Mouse (Mus musculus) hindbrain, embryonic 12.5 days (tissue): ENCODE measurements around the gene Cdc5l. TPM values are rescaled to one million over a fixed set of nuclear protein-coding genes. Genes with fewer than 3 reads are reported as not detected.
A peak's percentile ranks its signal among the peaks of the same experiment; 100 is the strongest.

ENCODE experiments used
- ATAC-seq: fragments of 200-750 bp; cut with Nextera tagmentation; 2 replicates; pipeline ENCODE4 v1.8.0; 2017; ENCODE audit warnings: moderate TSS enrichment; ENCODE audit not compliant: low FRiP score
- H3K27ac ChIP-seq: fragments of 300-500 bp; sonication (generic); 2 replicates; pipeline ENCODE4 v1.5.1; 2016; ENCODE audit warnings: mild to moderate bottlenecking
- H3K27me3 ChIP-seq: fragments of 300-500 bp; sonication (generic); 2 replicates; pipeline ENCODE4 v1.6.1; 2016; ENCODE audit warnings: mild to moderate bottlenecking
- H3K36me3 ChIP-seq: fragments of 300-500 bp; sonication (generic); 2 replicates; pipeline ENCODE4 v1.6.1; 2016; ENCODE audit warnings: mild to moderate bottlenecking
- H3K4me1 ChIP-seq: fragments of 300-500 bp; sonication (generic); 2 replicates; pipeline ENCODE4 v1.6.1; 2016
- H3K4me2 ChIP-seq: fragments of 300-500 bp; sonication (generic); replicated peaks from 2 replicates; pipeline ENCODE4 v1.6.1; 2016; ENCODE audit warnings: mild to moderate bottlenecking
- H3K4me3 ChIP-seq: fragments of 300-500 bp; sonication (generic); 2 replicates; pipeline ENCODE4 v1.5.1; 2016; ENCODE audit warnings: mild to moderate bottlenecking
- H3K9ac ChIP-seq: fragments of 300-500 bp; sonication (generic); 2 replicates; pipeline ENCODE4 v1.6.1; 2016; ENCODE audit warnings: mild to moderate bottlenecking, moderate library complexity
- H3K9me3 ChIP-seq: fragments of 300-500 bp; sonication (generic); replicated peaks from 2 replicates; pipeline ENCODE4 v1.6.1; 2016; ENCODE audit warnings: mild to moderate bottlenecking
- WGBS: fragments of 180-500 bp; shearing (Covaris S2); methylation state at CpG from one replicate; pipeline ENCODE4 v1.1.7; 2016; 5-methylcytosine and 5-hydroxymethylcytosine counted together
- polyA plus RNA-seq: library from polyadenylated mRNA; unstranded; fragments of >200 nt; fragmentation: Nextera tagmentation; extraction: Ambion mirVana; gene quantifications from 2 replicates; pipeline ENCODE4 v1.2.1, GENCODE M21; 2016

The Cdc5l gene
- polyA plus RNA-seq, 1 experiment from 2014 or later: 75.2 TPM

GRCm38 (mm10) chr17:45394612-45395011 lies 38.9 kb downstream of the Cdc5l start:
- Histone ChIP-seq H3K27ac (no peak overlapping the region), H3K4me3 (no peak overlapping the region), H3K4me2 (no peak overlapping the region), H3K27me3 (no peaks in the 10 kb centered on the region), H3K9ac (no peak overlapping the region), H3K9me3 (no peaks in the 10 kb centered on the region), H3K4me1 (no peaks in the 10 kb centered on the region), H3K36me3 (peaks cover 38% of the 10 kb centered on the region)
- WGBS: 79% methylated on average over 9 of the region's 9 CpGs
- no peak for ATAC-seq

DNA sequence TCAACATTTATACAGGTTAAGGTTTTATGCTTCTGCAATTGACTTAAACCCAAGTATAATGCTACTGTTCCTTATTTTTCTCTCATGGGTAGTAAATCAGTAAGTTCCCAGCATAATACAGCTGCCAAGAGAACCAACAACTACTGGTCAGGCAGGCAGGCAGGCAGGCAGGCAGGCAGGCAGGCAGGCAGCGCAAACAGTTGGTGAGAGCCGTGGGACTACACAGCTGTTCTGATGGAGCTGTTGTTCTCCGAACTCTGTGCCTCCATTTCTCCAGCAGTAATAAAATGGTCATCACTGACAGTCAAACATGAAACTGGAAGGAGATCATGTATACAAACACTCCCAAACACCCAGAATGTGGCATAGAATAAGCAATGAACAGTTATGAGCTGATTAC lies 39.8 kb downstream of the Cdc5l start:
- H3K4me2 ChIP-seq: no peak overlapping the region
- WGBS: 91% methylated on average over 3 of the region's 3 CpGs
- H3K36me3 ChIP-seq: peaks cover 43% of the 10 kb centered on the region
- H3K4me1 ChIP-seq: no peaks in the 10 kb centered on the region
- no peaks in the 10 kb centered on the region for H3K9me3 ChIP-seq
- H3K4me3 ChIP-seq: no peak overlapping the region
- H3K27ac ChIP-seq: no peak overlapping the region
- H3K9ac ChIP-seq: no peak overlapping the region
- no peaks in the 10 kb centered on the region for H3K27me3 ChIP-seq
- ATAC-seq: no peak

DNA sequence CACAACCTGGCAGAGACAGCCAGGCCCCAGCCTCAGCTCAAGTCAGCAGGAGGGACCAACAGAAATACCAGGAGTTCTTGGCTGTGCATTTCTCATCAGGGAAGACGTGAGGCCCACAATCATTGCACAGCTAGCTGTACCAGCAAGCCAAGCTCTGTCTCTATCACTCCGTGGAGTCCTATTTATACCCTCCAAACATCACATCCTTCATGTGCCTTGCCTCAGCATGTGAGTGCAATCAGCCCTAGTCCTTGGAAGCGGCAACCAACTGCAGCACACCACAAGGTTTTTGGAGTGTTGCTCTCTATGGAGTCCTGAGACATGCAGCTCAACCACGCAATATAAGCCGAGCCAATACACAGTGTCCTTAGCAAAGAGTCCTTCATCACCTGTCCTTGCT lies 43.6 kb downstream of the Cdc5l start:
- H3K4me2 ChIP-seq: no peak overlapping the region
- no peaks in the 10 kb centered on the region for H3K27me3 ChIP-seq
- H3K4me3 ChIP-seq: no peak overlapping the region
- no peak overlapping the region for H3K27ac ChIP-seq
- no peak for ATAC-seq
- H3K9ac ChIP-seq: no peak overlapping the region
- 96% methylated on average over 5 of the region's 5 CpGs for WGBS
- no peaks in the 10 kb centered on the region for H3K9me3 ChIP-seq
- no peaks in the 10 kb centered on the region for H3K4me1 ChIP-seq
- H3K36me3 ChIP-seq: peaks cover 64% of the 10 kb centered on the region

GRCm38 (mm10) chr17:45386986-45387385 lies 46.6 kb downstream of the Cdc5l start:
- peaks cover 51% of the 10 kb centered on the region for H3K36me3 ChIP-seq
- H3K9ac ChIP-seq: no peak overlapping the region
- H3K4me1 ChIP-seq: no peaks in the 10 kb centered on the region
- H3K4me2 ChIP-seq: no peak overlapping the region
- H3K27ac ChIP-seq: no peak overlapping the region
- no peak overlapping the region for H3K4me3 ChIP-seq
- no peaks in the 10 kb centered on the region for H3K27me3 ChIP-seq
- WGBS: 88% methylated on average over 7 of the region's 7 CpGs
- ATAC-seq: no peak
- H3K9me3 ChIP-seq: no peaks in the 10 kb centered on the region

- ATAC-seq: no peak
- H3K27ac ChIP-seq: no peak overlapping the region
- no peak overlapping the region for H3K4me3 ChIP-seq
- H3K9me3 ChIP-seq: no peaks in the 10 kb centered on the region
- H3K4me2 ChIP-seq: no peak overlapping the region
- no peak overlapping the region for H3K9ac ChIP-seq
- 83% methylated on average over 3 of the region's 3 CpGs for WGBS
- H3K4me1 ChIP-seq: no peaks in the 10 kb centered on the region
- no peaks in the 10 kb centered on the region for H3K27me3 ChIP-seq
- peaks cover 21% of the 10 kb centered on the region for H3K36me3 ChIP-seq
These were observed 50.2 kb downstream of the Cdc5l start for GRCm38 (mm10) chr17:45383305-45383704.

DNA sequence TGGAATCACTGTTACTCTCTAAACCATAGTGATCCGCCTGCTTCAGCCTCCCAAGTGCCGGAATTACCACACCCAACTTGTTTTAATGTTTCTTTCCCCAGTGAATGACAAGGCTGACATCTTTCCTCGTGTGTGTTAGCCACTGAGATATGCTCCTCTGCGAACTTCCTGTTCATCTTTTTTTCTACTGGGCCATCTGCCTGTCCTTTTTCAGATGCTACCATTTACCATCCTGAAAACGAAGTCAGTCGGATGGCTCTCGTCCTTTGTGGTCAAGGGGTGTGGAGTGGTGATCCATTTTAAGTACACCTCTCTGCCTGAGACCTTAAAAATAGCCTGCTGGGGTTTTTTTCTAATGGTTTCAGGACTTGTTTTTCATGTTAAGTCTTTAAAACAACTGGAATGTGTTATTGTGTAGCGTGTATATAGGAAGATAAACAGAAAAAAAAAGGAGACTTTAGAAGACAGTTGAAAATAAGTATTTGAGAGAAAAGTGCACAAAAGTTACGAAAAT lies 54.2 kb downstream of the Cdc5l start:
- H3K27me3 ChIP-seq: no peaks in the 10 kb centered on the region
- H3K4me1 ChIP-seq: no peaks in the 10 kb centered on the region
- H3K9me3 ChIP-seq: no peaks in the 10 kb centered on the region
- ATAC-seq: no peak
- no peak overlapping the region for H3K27ac ChIP-seq
- H3K36me3 ChIP-seq: peaks cover 4% of the 10 kb centered on the region
- no peak overlapping the region for H3K9ac ChIP-seq
- no peak overlapping the region for H3K4me3 ChIP-seq
- WGBS: 91% methylated on average over 9 of the region's 9 CpGs
- H3K4me2 ChIP-seq: no peak overlapping the region

DNA sequence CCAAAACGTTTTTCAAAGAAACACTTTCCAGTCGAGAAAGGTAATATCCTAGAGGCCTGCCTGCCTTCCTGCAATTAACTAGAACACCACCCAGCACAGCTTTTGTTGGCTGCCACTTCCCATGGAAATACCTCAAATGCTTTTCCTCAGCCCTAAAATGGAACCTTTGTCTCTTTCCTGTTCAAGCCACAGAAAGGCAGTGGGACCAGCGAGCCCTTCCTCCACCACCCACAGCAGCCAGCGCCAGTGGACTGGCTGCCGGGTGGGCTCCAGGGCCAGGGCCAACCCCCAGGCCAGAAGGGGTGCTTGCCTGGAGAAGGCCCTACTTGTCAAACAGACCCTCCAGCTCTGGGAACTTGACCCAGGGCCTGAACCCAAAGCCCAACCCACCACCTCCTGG lies 56.2 kb downstream of the Cdc5l start:
- H3K27ac ChIP-seq: no peak overlapping the region
- WGBS: 52% methylated on average over 5 of the region's 5 CpGs

GRCm38 (mm10) chr17:45373987-45374608 lies 59.4 kb downstream of the Cdc5l start:
- H3K4me2 ChIP-seq: no peak overlapping the region; the same call in 1 of the 2 replicates
- H3K4me3 ChIP-seq: no peak overlapping the region
- H3K9me3 ChIP-seq: no peaks in the 10 kb centered on the region
- 20% methylated on average over 13 of the region's 13 CpGs for WGBS
- H3K27me3 ChIP-seq: 0 out of 2 replicates have a peak, but pooled peaks cover 2% of the 10 kb centered on the region
- ATAC-seq: peak; percentile 79
- H3K36me3 ChIP-seq: no peaks in the 10 kb centered on the region
- peaks cover 10% of the 10 kb centered on the region for H3K4me1 ChIP-seq
- no peak overlapping the region for H3K9ac ChIP-seq
- H3K27ac ChIP-seq: no peak overlapping the region

More for the DNA sequence above, 56.2 kb downstream of the Cdc5l start:
- Histone ChIP-seq H3K4me2 (no peak overlapping the region), H3K4me1 (no peaks in the 10 kb centered on the region), H3K9ac (no peak overlapping the region), H3K9me3 (no peaks in the 10 kb centered on the region), H3K4me3 (no peak overlapping the region), H3K27me3 (0 out of 2 replicates have a peak, but pooled peaks cover 2% of the 10 kb centered on the region), H3K36me3 (no peaks in the 10 kb centered on the region; the same call in 1 of the 2 replicates)
- no peak for ATAC-seq

DNA sequence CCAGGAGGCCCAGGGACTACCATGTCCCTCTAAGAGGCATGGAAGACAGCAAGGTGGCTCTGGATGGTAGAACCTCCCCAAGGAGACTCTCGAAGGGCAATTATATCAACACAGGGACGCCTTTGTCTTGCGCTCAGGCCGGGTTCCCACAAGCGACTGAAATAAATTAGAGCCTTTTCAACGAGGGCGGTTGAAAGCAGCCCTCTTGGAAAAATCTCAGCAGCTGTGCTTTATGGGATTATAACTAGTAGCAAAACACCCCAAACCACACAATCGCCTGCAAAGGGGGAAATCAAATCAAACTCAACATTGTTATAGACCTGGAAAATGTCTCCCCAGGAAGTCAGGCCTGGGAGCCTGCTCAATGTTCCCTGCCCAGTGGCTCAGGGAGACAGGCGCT lies 62.5 kb downstream of the Cdc5l start:
- Histone ChIP-seq H3K9ac (no peak overlapping the region), H3K4me2 (no peak overlapping the region), H3K27me3 (0 out of 2 replicates have a peak, but pooled peaks cover 2% of the 10 kb centered on the region), H3K9me3 (no peaks in the 10 kb centered on the region), H3K36me3 (no peaks in the 10 kb centered on the region), H3K4me1 (peaks cover 10% of the 10 kb centered on the region), H3K4me3 (no peak overlapping the region), H3K27ac (peak overlapping the region; percentile 9)
- WGBS: 38% methylated on average over 9 of the region's 9 CpGs
- peak; percentile 17; the same call in 1 of the 2 replicates for ATAC-seq

GRCm38 (mm10) chr17:45370535-45370934 lies 63.0 kb downstream of the Cdc5l start:
- 42% methylated on average over 5 of the region's 5 CpGs for WGBS
- no peaks in the 10 kb centered on the region for H3K36me3 ChIP-seq

GRCm38 (mm10) chr17:45364871-45365270 lies 68.7 kb downstream of the Cdc5l start:
- 74% methylated on average over 7 of the region's 7 CpGs for WGBS
- Histone ChIP-seq H3K27ac (no peak overlapping the region), H3K9ac (no peak overlapping the region), H3K36me3 (no peaks in the 10 kb centered on the region), H3K4me1 (no peaks in the 10 kb centered on the region), H3K9me3 (no peaks in the 10 kb centered on the region), H3K4me2 (no peak overlapping the region), H3K27me3 (no peaks in the 10 kb centered on the region), H3K4me3 (no peak overlapping the region)
- ATAC-seq: no peak

More at GRCm38 (mm10) chr17:45370535-45370934, 63.0 kb downstream of the Cdc5l start:
- ATAC-seq: peak; percentile 57; the same call in 1 of the 2 replicates
- Histone ChIP-seq H3K9me3 (no peaks in the 10 kb centered on the region), H3K27ac (peak overlapping the region; percentile 9; the same call in 1 of the 2 replicates), H3K9ac (no peak overlapping the region), H3K4me2 (no peak overlapping the region), H3K4me3 (no peak overlapping the region), H3K4me1 (peaks cover 10% of the 10 kb centered on the region), H3K27me3 (0 out of 2 replicates have a peak, but pooled peaks cover 2% of the 10 kb centered on the region)

DNA sequence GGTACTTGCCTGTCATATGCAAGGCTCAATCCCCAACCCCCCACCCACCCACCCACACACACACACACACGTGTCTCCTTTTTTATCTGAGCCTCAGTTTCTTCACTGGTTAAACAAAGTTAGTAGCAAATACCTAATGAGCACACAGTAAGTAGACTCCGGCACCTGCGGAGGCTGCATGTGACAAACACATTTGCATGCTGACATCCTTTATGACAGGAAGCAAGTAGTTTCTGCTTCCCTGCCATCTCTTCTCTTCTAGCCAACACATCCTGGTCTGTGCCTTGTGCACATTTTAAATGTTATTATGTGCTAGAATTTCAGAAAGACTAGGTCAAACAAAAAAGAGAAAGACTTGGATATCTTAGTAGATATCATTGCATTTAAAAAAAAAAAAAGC lies 72.6 kb downstream of the Cdc5l start:
- Histone ChIP-seq H3K4me1 (no peaks in the 10 kb centered on the region), H3K9me3 (no peaks in the 10 kb centered on the region), H3K4me3 (no peak overlapping the region), H3K27ac (no peak overlapping the region), H3K9ac (no peak overlapping the region), H3K27me3 (no peaks in the 10 kb centered on the region), H3K36me3 (no peaks in the 10 kb centered on the region), H3K4me2 (no peak overlapping the region)
- no peak for ATAC-seq
- 94% methylated on average over 3 of the region's 3 CpGs for WGBS

DNA sequence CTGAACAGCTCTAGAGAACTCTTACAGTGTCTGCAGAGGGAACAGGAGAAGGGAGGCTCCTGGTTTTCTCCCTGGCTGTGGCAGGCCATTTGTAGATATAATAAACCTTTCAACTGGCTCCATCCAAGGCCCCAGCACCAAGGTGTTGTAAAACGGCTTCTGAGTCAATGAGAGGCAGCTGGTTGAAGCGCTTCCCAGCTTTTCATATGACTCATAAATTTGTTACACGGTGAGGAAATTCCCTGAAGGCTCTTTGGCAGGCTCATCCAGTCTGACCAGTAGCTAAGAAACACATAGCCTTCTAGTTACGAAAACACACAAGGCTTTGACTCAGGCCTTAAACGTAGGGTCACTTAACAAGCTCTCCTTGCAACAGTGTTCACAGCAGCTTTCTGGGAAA lies 74.1 kb downstream of the Cdc5l start:
- Histone ChIP-seq H3K9ac (no peak overlapping the region), H3K4me2 (no peak overlapping the region), H3K27me3 (no peaks in the 10 kb centered on the region), H3K4me3 (no peak overlapping the region), H3K9me3 (no peaks in the 10 kb centered on the region), H3K27ac (no peak overlapping the region), H3K36me3 (no peaks in the 10 kb centered on the region), H3K4me1 (no peaks in the 10 kb centered on the region)
- 77% methylated on average over 5 of the region's 5 CpGs for WGBS
- ATAC-seq: no peak
